Mouse (Mus musculus): ENCODE data around the gene Camk1d. TPM values are rescaled to one million over a fixed set of nuclear protein-coding genes. Genes with fewer than 3 reads are reported as not detected.

Camk1d gene
- total RNA-seq, 1 experiment from 2014 or later, result 24.0 TPM

GRCm38 (mm10) chr2:5321660-5322295, 392.5 kb downstream of the Camk1d start:
- no peak for ATAC-seq (replicated peaks; ENCODE audit: insufficient number of reproducible peaks, low FRiP score, low TSS enrichment, poor library complexity, severe bottlenecking)

- ATAC-seq (replicated peaks; ENCODE audit: insufficient number of reproducible peaks, low FRiP score, low TSS enrichment, poor library complexity, severe bottlenecking), result no peak
Measured at GRCm38 (mm10) chr2:5319138-5319537, 395.2 kb downstream of the Camk1d start.

GRCm38 (mm10) chr2:5316763-5317162, 397.6 kb downstream of the Camk1d start:
- no peak for ATAC-seq (replicated peaks; ENCODE audit: insufficient number of reproducible peaks, low FRiP score, low TSS enrichment, poor library complexity, severe bottlenecking)

GRCm38 (mm10) chr2:5316217-5316616, 398.1 kb downstream of the Camk1d start:
- ATAC-seq (replicated peaks; ENCODE audit: insufficient number of reproducible peaks, low FRiP score, low TSS enrichment, poor library complexity, severe bottlenecking), result no peak

- ATAC-seq (replicated peaks; ENCODE audit: insufficient number of reproducible peaks, low FRiP score, low TSS enrichment, poor library complexity, severe bottlenecking), result no peak
Measured at GRCm38 (mm10) chr2:5315291-5315828, 399.0 kb downstream of the Camk1d start.

- ATAC-seq (replicated peaks; ENCODE audit: insufficient number of reproducible peaks, low FRiP score, low TSS enrichment, poor library complexity, severe bottlenecking), result no peak
Measured at GRCm38 (mm10) chr2:5314530-5315166, 399.7 kb downstream of the Camk1d start.

GRCm38 (mm10) chr2:5305156-5305555, 409.2 kb downstream of the Camk1d start:
- ATAC-seq (replicated peaks; ENCODE audit: insufficient number of reproducible peaks, low FRiP score, low TSS enrichment, poor library complexity, severe bottlenecking), result no peak

GRCm38 (mm10) chr2:5304451-5304850, 409.9 kb downstream of the Camk1d start:
- ATAC-seq (replicated peaks; ENCODE audit: insufficient number of reproducible peaks, low FRiP score, low TSS enrichment, poor library complexity, severe bottlenecking), result no peak

- no peak for ATAC-seq (replicated peaks; ENCODE audit: insufficient number of reproducible peaks, low FRiP score, low TSS enrichment, poor library complexity, severe bottlenecking)
Measured at GRCm38 (mm10) chr2:5301286-5301685, 413.0 kb downstream of the Camk1d start.

GRCm38 (mm10) chr2:5298071-5298470, 416.2 kb downstream of the Camk1d start:
- no peak for ATAC-seq (replicated peaks; ENCODE audit: insufficient number of reproducible peaks, low FRiP score, low TSS enrichment, poor library complexity, severe bottlenecking)

GRCm38 (mm10) chr2:5296749-5297545, 417.4 kb downstream of the Camk1d start:
- ATAC-seq (replicated peaks; ENCODE audit: insufficient number of reproducible peaks, low FRiP score, low TSS enrichment, poor library complexity, severe bottlenecking), result no peak

- no peak for ATAC-seq (replicated peaks; ENCODE audit: insufficient number of reproducible peaks, low FRiP score, low TSS enrichment, poor library complexity, severe bottlenecking)
Measured at GRCm38 (mm10) chr2:5295098-5295497, 419.2 kb downstream of the Camk1d start.

GRCm38 (mm10) chr2:5294451-5294850, 419.9 kb downstream of the Camk1d start:
- ATAC-seq (replicated peaks; ENCODE audit: insufficient number of reproducible peaks, low FRiP score, low TSS enrichment, poor library complexity, severe bottlenecking), result no peak

- no peak for ATAC-seq (replicated peaks; ENCODE audit: insufficient number of reproducible peaks, low FRiP score, low TSS enrichment, poor library complexity, severe bottlenecking)
Measured at GRCm38 (mm10) chr2:5288593-5288992, 425.7 kb downstream of the Camk1d start.

GRCm38 (mm10) chr2:5287044-5287380, 427.3 kb downstream of the Camk1d start:
- ATAC-seq (replicated peaks; ENCODE audit: insufficient number of reproducible peaks, low FRiP score, low TSS enrichment, poor library complexity, severe bottlenecking), result no peak

- ATAC-seq (replicated peaks; ENCODE audit: insufficient number of reproducible peaks, low FRiP score, low TSS enrichment, poor library complexity, severe bottlenecking), result no peak
Measured at GRCm38 (mm10) chr2:5286189-5287043, 427.9 kb downstream of the Camk1d start.

- ATAC-seq (replicated peaks; ENCODE audit: insufficient number of reproducible peaks, low FRiP score, low TSS enrichment, poor library complexity, severe bottlenecking), result no peak
Measured at GRCm38 (mm10) chr2:5284351-5284750, 430.0 kb downstream of the Camk1d start.

GRCm38 (mm10) chr2:5282623-5283022, 431.7 kb downstream of the Camk1d start:
- no peak for ATAC-seq (replicated peaks; ENCODE audit: insufficient number of reproducible peaks, low FRiP score, low TSS enrichment, poor library complexity, severe bottlenecking)

GRCm38 (mm10) chr2:5267980-5268379, 446.3 kb downstream of the Camk1d start:
- no peak for ATAC-seq (replicated peaks; ENCODE audit: insufficient number of reproducible peaks, low FRiP score, low TSS enrichment, poor library complexity, severe bottlenecking)

Data from monocyte, adult 5-6 weeks (primary cell).